Mouse (Mus musculus): ENCODE measurements around the gene Ephb6. TPM values are rescaled to one million over a fixed set of nuclear protein-coding genes. Genes with fewer than 3 reads are reported as not detected.

Ephb6 gene
- polyA plus RNA-seq, 1 experiment from 2014 or later: 6.2 TPM

DNA sequence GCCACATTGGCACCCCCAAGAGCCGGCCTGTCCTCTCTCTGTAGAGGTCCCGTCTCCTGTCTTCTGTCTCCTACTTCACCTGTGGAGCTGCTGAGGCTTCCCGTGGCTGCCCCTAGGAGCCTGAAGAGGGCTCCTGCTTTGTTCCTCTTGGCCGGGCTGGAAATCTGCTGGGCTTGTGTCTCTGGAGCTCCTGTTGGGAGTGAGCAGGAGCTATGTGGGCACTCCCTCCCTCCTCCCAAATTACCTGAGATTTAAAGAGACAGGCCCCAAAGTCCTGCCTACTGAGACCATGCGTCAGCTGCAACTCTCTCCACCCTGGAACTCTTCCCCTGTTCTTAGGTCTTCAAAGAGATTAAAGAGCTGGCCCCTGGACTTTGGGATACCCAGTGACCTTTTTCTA lies 30.9 kb downstream of the Ephb6 start, which contains the start of gene Trpv6:
Gene Trpv6 (minus strand): TSS at position 228 of the 400 bp plus-strand sequence.
- H3K36me3 ChIP-seq: no peaks in the 10 kb centered on the region
- no peak within 1 kb of the TSS for H3K27ac ChIP-seq
- H3K4me3 ChIP-seq: no peak within 1 kb of the TSS
- DNase-seq (ENCODE audit: low spot score): no peak
- peaks cover 4% of the 10 kb centered on the region; the same call in 1 of the 2 replicates for H3K27me3 ChIP-seq (ENCODE audit: insufficient read depth, poor library complexity, severe bottlenecking)
- no peaks in the 10 kb centered on the region for H3K4me1 ChIP-seq
- H3K9me3 ChIP-seq: no peaks in the 10 kb centered on the region
- WGBS: 5% methylated on average over 5 of the region's 5 CpGs

DNA sequence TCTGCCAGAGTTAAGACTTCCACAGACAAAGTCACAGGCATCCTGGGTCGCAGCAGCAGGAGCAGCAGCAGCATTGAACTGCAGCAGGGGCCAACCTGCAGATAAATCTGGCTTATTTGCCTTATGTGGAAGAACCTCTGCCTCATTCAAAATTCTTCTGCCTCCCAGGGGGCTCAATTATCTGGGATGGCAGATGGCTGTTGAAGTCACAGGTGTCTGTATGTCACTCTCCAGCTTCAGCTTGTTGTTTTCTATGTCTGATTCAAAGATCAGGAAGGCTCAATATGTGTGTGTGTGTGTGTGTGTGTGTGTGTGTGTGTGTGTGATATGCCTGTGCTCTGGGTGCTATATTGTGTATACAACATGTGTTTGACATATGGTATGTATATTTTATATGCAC lies 32.1 kb downstream of the Ephb6 start:
- peaks cover 4% of the 10 kb centered on the region; the same call in 1 of the 2 replicates for H3K27me3 ChIP-seq (ENCODE audit: insufficient read depth, poor library complexity, severe bottlenecking)
- H3K27ac ChIP-seq: no peak overlapping the region
- no peak for DNase-seq (ENCODE audit: low spot score)
- no peaks in the 10 kb centered on the region for H3K36me3 ChIP-seq
- H3K9me3 ChIP-seq: no peaks in the 10 kb centered on the region
- 12% methylated on average over 1 of the region's 1 CpGs for WGBS
- no peaks in the 10 kb centered on the region for H3K4me1 ChIP-seq
- H3K4me3 ChIP-seq: no peak overlapping the region

DNA sequence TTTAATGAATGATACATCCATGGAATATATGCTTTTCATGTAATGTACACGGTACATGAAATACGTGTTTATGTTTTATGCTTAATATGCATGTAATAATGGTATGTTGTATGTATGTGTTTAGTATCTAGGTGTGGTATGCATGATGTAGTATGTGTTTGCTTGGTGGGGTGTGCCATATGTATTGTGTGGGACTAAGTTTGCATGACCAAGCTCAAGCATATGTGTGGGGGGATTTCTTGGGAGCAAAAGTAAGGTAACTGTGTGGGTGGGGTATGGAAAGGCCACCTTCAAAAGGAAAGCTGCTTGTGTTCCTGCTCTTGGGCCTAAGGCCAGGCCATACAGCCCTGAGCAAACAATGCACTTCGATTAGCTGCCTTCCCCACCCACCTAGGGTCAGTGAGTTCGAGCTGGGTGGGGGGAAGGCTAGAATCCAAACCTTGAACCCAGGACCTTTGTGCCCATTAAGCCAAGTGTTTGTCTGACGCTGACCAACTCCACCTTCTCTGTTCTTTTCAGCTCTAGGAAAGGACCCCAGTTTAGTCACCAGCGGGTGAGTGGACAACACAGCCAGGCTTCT lies 32.7 kb downstream of the Ephb6 start:
- H3K36me3 ChIP-seq: no peaks in the 10 kb centered on the region
- H3K4me3 ChIP-seq: no peak overlapping the region
- DNase-seq (ENCODE audit: low spot score): no peak
- H3K9me3 ChIP-seq: no peaks in the 10 kb centered on the region
- H3K27ac ChIP-seq: no peak overlapping the region
- H3K4me1 ChIP-seq: no peaks in the 10 kb centered on the region
- WGBS: 69% methylated on average over 6 of the region's 6 CpGs
- H3K27me3 ChIP-seq (ENCODE audit: insufficient read depth, poor library complexity, severe bottlenecking): peaks cover 4% of the 10 kb centered on the region; the same call in 1 of the 2 replicates

DNA sequence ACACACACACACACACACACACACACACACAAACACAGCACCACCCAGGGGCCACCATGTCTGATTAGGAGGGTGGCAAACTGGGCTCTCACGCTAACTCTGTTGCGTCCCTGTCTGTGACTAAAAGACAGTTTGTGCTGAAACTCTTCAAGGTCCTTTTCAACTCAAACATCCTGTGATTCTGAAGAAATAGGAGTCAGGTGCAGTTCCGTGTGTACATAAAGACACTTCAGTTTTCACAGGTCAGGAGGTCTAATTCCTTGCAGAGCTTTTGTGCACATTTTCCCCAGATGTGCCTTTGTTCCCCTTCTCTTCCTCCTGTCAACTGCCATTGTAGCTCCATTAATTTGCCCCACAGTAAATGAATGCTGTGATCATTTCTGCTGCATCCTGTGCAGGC lies 35.2 kb downstream of the Ephb6 start:
- Histone ChIP-seq H3K4me1 (no peaks in the 10 kb centered on the region), H3K4me3 (no peak overlapping the region), H3K27me3 (ENCODE audit: insufficient read depth, poor library complexity, severe bottlenecking) (peaks cover 4% of the 10 kb centered on the region; the same call in 1 of the 2 replicates), H3K36me3 (no peaks in the 10 kb centered on the region), H3K9me3 (no peaks in the 10 kb centered on the region), H3K27ac (no peak overlapping the region)
- DNase-seq (ENCODE audit: low spot score): no peak
- WGBS: 74% methylated on average over 3 of the region's 3 CpGs

DNA sequence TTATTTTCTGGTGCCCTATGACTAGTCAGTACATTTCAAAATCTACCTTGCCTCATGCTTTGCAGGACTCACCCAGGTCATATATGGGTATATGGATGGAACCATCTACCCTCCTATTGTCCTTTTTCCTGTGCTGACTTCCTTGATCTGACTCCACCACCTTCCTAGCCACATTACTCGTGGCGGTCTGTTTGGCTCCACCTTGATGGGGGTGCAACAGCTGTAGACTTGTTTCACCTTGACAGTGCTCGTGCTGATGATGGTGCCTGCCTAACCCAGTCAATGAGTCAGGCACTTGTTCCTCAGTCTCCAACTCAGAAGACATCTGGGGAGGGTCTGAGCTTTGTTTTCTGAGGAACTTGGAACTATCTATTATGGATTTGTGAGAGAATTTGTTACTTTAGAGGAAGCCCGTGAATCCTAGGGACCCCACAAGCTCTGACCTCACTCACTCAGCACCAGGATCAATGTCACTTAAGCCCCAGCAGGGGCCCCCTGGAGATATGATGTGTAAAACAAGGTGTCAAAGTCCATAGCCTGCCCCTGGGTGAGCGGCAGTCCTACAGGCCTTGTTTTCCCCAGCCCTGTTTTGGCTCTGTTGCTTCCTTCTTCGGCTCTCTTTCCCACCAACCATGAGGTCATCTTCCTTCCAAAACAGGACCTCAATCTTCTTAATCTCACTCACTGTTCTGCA lies 36.0 kb downstream of the Ephb6 start:
- WGBS: 60% methylated on average over 6 of the region's 6 CpGs
- Histone ChIP-seq H3K9me3 (no peaks in the 10 kb centered on the region), H3K4me3 (no peak overlapping the region), H3K27me3 (ENCODE audit: insufficient read depth, poor library complexity, severe bottlenecking) (no peaks in the 10 kb centered on the region), H3K4me1 (no peaks in the 10 kb centered on the region), H3K27ac (no peak overlapping the region), H3K36me3 (no peaks in the 10 kb centered on the region)
- no peak for DNase-seq (ENCODE audit: low spot score)

DNA sequence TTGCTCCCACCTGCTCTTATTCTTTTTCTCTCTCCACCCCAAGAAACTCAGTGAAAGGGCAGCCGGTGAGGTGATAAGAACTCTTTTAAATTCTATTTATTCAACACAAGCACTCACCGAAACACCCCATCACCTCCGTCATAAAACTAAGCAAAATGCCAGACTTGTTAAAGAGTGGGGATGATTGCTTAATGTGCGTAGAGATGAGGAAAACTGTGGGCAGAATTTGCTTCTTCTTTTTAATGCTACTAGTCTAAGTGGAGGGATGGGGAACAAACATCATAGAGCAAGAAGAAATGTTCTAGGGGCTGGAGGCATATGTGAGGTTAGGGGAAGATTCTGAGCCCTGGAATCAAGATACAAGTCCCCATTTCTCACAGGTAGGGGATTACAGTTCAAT lies 37.5 kb downstream of the Ephb6 start:
- H3K27me3 ChIP-seq (ENCODE audit: insufficient read depth, poor library complexity, severe bottlenecking): no peaks in the 10 kb centered on the region
- H3K4me1 ChIP-seq: no peaks in the 10 kb centered on the region
- no peak overlapping the region for H3K4me3 ChIP-seq
- DNase-seq (ENCODE audit: low spot score): no peak
- WGBS: 82% methylated on average over 4 of the region's 4 CpGs
- no peaks in the 10 kb centered on the region for H3K9me3 ChIP-seq
- no peaks in the 10 kb centered on the region for H3K36me3 ChIP-seq
- H3K27ac ChIP-seq: no peak overlapping the region

DNA sequence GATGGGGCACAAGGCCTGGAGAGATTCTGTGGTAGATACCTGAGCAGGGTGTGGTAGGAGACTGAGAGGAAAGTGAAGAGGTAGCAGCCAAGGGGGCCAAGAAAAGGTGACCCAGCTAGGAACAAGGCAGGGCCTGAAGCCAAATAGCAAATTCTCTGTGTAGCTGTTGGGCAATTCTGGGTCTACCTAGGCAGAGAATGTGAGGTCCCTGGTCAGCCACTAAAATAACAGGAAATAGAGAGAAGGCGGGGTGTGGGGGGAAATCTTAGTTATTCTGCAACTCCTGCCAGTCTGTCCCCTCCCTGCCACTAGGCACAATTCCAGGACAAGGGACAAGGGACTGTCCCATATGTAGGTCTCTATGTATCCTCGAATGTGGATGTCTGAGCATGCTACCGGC lies 37.9 kb downstream of the Ephb6 start:
- no peak for DNase-seq (ENCODE audit: low spot score)
- no peaks in the 10 kb centered on the region for H3K9me3 ChIP-seq
- no peak overlapping the region for H3K27ac ChIP-seq
- H3K4me1 ChIP-seq: no peaks in the 10 kb centered on the region
- no peak overlapping the region for H3K4me3 ChIP-seq
- WGBS: 79% methylated on average over 3 of the region's 3 CpGs
- H3K27me3 ChIP-seq (ENCODE audit: insufficient read depth, poor library complexity, severe bottlenecking): no peaks in the 10 kb centered on the region
- no peaks in the 10 kb centered on the region for H3K36me3 ChIP-seq

DNA sequence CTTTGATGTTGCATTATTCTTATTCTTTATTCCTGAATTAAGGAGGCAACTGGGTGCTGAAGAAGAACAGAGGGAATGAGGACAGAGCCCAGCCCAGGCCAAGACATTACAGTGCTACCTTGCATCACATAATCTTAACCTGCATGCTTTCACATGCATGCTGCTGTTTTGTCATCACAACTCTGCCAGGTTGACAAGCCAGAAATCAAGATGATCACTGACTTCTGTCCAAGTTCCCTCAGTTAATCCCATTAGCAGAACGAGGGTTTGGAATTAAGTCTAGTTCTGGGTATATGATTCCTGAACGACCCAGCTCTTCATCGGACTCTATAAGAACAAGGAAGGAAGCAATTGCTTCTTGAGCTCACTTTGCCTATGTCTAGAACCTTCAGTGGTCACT lies 40.9 kb downstream of the Ephb6 start:
- H3K36me3 ChIP-seq: no peaks in the 10 kb centered on the region
- no peaks in the 10 kb centered on the region for H3K4me1 ChIP-seq
- DNase-seq (ENCODE audit: low spot score): no peak
- H3K4me3 ChIP-seq: no peak overlapping the region
- WGBS: 73% methylated on average over 3 of the region's 3 CpGs
- H3K27ac ChIP-seq: no peak overlapping the region
- H3K27me3 ChIP-seq (ENCODE audit: insufficient read depth, poor library complexity, severe bottlenecking): no peaks in the 10 kb centered on the region
- H3K9me3 ChIP-seq: no peaks in the 10 kb centered on the region

DNA sequence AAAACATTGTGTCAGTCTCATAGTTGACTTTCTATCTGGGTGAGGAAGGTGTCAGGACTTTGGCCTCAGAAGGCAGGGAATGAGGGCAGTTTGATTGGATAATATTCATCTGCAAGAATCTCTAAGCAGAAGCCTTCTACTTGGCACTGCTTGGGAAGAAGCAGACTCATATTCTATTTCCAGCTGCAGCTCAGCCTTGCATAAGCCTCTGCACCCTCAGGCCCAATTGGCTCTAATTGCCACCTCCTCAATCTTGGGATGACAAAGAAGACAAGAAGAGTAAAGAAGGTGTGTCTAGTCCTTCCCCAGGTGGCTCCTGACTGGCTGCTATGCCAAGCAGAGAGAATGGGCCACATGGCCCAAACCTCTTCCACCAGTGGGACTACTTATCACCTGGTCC lies 41.4 kb downstream of the Ephb6 start:
- Histone ChIP-seq H3K27me3 (ENCODE audit: insufficient read depth, poor library complexity, severe bottlenecking) (no peaks in the 10 kb centered on the region), H3K9me3 (no peaks in the 10 kb centered on the region), H3K4me1 (no peaks in the 10 kb centered on the region), H3K4me3 (no peak overlapping the region), H3K27ac (no peak overlapping the region), H3K36me3 (no peaks in the 10 kb centered on the region)
- no peak for DNase-seq (ENCODE audit: low spot score)

DNA sequence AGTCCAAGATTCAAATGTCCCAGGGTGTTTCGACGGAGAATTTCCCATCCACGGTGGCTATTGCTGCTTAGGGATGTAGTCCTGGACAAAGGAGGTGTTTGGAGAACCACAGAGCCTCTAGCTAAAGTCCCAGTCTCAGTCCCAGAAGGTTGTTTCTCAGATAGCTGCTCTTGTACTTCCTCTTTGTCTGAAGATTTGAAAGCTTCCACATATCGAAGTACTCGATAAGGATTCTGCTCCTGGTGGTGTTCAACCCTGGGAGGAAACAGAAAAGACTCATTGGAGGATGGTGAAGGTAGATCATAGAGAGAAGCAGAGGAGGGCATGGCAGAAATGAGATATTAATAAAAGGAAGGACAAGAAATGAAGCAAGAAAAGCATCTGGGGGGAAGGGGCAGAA lies 47.9 kb downstream of the Ephb6 start:
- H3K9me3 ChIP-seq: no peaks in the 10 kb centered on the region
- H3K4me3 ChIP-seq: no peak overlapping the region
- H3K4me1 ChIP-seq: no peaks in the 10 kb centered on the region
- WGBS: 82% methylated on average over 5 of the region's 5 CpGs
- H3K36me3 ChIP-seq: no peaks in the 10 kb centered on the region
- H3K27me3 ChIP-seq (ENCODE audit: insufficient read depth, poor library complexity, severe bottlenecking): no peaks in the 10 kb centered on the region
- H3K27ac ChIP-seq: no peak overlapping the region
- no peak for DNase-seq (ENCODE audit: low spot score)

DNA sequence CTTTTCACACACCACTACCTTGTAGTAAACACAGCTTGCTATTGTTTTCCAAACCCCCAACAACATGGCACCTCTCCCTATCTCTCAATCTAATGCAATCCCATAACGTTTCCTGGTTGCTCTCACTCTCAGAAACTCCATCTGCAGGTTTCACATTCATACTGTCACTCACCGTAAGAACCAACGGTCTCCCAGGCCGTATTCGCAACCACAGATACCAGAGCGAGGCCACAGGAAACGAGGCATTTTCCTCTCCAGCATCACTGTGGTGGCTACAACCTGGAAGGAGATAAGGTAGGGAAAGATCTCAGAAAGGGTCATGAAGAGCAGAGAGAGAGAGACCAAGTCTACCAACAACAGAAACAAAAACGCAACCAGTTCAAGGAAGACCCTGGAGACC lies 49.4 kb downstream of the Ephb6 start:
- Histone ChIP-seq H3K4me3 (no peak overlapping the region), H3K27me3 (ENCODE audit: insufficient read depth, poor library complexity, severe bottlenecking) (no peaks in the 10 kb centered on the region), H3K4me1 (no peaks in the 10 kb centered on the region), H3K9me3 (no peaks in the 10 kb centered on the region), H3K36me3 (no peaks in the 10 kb centered on the region), H3K27ac (no peak overlapping the region)
- DNase-seq (ENCODE audit: low spot score): no peak
- WGBS: 71% methylated on average over 8 of the region's 8 CpGs

DNA sequence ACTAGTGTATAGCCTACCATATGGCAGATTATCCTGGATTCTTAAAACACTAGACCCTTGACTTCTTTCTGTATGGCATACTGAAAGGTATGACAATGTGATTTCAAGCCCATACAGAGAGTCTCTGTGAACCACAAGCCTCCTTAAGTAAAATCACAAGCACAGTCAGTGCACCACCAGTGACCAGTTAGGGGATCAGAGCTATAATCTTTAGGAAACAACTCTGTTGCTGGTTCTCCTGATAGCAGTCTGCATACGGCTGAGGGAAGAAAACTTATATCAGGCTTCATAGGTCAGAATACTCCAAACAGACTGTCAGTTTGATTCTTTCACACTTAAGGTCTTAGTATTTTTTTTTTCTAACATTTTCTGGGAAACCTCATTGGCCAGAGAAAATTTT lies 53.2 kb downstream of the Ephb6 start:
- H3K4me1 ChIP-seq: no peaks in the 10 kb centered on the region
- no peak for DNase-seq (ENCODE audit: low spot score)
- no peak overlapping the region for H3K27ac ChIP-seq
- no peaks in the 10 kb centered on the region for H3K9me3 ChIP-seq
- 48% methylated on average over 1 of the region's 1 CpGs for WGBS
- no peaks in the 10 kb centered on the region for H3K27me3 ChIP-seq (ENCODE audit: insufficient read depth, poor library complexity, severe bottlenecking)
- no peaks in the 10 kb centered on the region for H3K36me3 ChIP-seq
- no peak overlapping the region for H3K4me3 ChIP-seq

DNA sequence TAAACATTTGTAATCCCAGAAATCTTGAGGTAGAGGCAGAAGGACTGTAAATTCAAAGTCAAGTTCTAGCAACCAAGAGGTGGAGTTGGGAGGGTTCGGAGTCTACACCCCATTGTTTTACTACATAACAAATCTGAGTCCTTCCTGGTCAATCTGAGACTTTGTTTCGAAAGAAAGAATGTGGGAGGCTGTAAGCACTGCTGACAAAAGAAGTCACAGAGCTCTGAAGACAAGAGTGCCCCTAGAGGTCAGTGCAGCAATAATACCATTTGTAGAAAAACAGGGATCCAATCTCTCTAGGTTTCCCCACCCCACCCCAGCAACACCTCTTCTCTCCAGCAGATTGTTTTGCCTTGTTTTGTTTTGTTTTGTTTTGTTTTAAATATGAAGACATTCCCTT lies 57.0 kb downstream of the Ephb6 start:
- Histone ChIP-seq H3K36me3 (no peaks in the 10 kb centered on the region), H3K4me1 (no peaks in the 10 kb centered on the region), H3K4me3 (no peak overlapping the region), H3K27me3 (ENCODE audit: insufficient read depth, poor library complexity, severe bottlenecking) (no peaks in the 10 kb centered on the region), H3K9me3 (no peaks in the 10 kb centered on the region), H3K27ac (no peak overlapping the region)
- WGBS: 31% methylated on average over 2 of the region's 2 CpGs
- no peak for DNase-seq (ENCODE audit: low spot score)

Measured in heart, embryonic 10.5 days (tissue).